Mouse (Mus musculus): ENCODE measurements at regions not wholly inside any gene's neighbourhood (a gene's known extent, or its start where the extent isn't known, plus 50 kb on each side); places are given as distances from the start of the nearest gene placed in this dataset.
"Not testable (repeated sequence)": the region's sequence is repeated elsewhere in the genome, so short reads cannot be mapped to it uniquely, and the experiment has no call there.

- no peak for DNase-seq (ENCODE audit: low spot score in 2 of 2)
These were observed 227.0 kb upstream of the Zfp703 start for GRCm38 (mm10) chr8:26750120-26750519.

GRCm38 (mm10) chr8:26751651-26752050 is 225.5 kb upstream of the Zfp703 start:
- no peak for DNase-seq (ENCODE audit: low spot score in 2 of 2)

- DNase-seq (ENCODE audit: low spot score in 2 of 2) = no peak
These were observed 220.7 kb upstream of the Zfp703 start for GRCm38 (mm10) chr8:26756452-26756851.

- DNase-seq (ENCODE audit: low spot score in 2 of 2) = no peak
These were observed 216.4 kb upstream of the Zfp703 start for GRCm38 (mm10) chr8:26760726-26761125.

GRCm38 (mm10) chr8:26762942-26763778 is 214.0 kb upstream of the Zfp703 start:
- no peak for DNase-seq (ENCODE audit: low spot score in 2 of 2)

GRCm38 (mm10) chr8:26768474-26769229 is 208.5 kb upstream of the Zfp703 start:
- DNase-seq (ENCODE audit: low spot score in 2 of 2) = no peak

GRCm38 (mm10) chr8:26770424-26770886 is 206.7 kb upstream of the Zfp703 start:
- DNase-seq (ENCODE audit: low spot score in 2 of 2) = no peak

- DNase-seq (ENCODE audit: low spot score in 2 of 2) = no peak
These were observed 198.1 kb upstream of the Zfp703 start for GRCm38 (mm10) chr8:26778917-26779537.

GRCm38 (mm10) chr8:26780515-26780914 is 196.6 kb upstream of the Zfp703 start:
- peak; percentile 53 to 58 for DNase-seq (ENCODE audit: low spot score in 2 of 2)

GRCm38 (mm10) chr8:26782936-26783335 is 194.2 kb upstream of the Zfp703 start:
- DNase-seq (ENCODE audit: low spot score in 2 of 2) = not testable (repeated sequence)

GRCm38 (mm10) chr8:26784381-26784780 is 192.7 kb upstream of the Zfp703 start:
- DNase-seq (ENCODE audit: low spot score in 2 of 2) = no peak

- no peak for DNase-seq (ENCODE audit: low spot score in 2 of 2)
These were observed 185.3 kb upstream of the Zfp703 start for GRCm38 (mm10) chr8:26791795-26792194.

- no peak for DNase-seq (ENCODE audit: low spot score in 2 of 2)
These were observed 183.4 kb upstream of the Zfp703 start for GRCm38 (mm10) chr8:26793606-26794292.

GRCm38 (mm10) chr8:26794411-26794810 is 182.7 kb upstream of the Zfp703 start:
- DNase-seq (ENCODE audit: low spot score in 2 of 2) = no peak

- no peak for DNase-seq (ENCODE audit: low spot score in 2 of 2)
These were observed 181.5 kb upstream of the Zfp703 start for GRCm38 (mm10) chr8:26795616-26796015.

GRCm38 (mm10) chr8:26799814-26800213 is 177.3 kb upstream of the Zfp703 start:
- DNase-seq (ENCODE audit: low spot score in 2 of 2) = no peak

GRCm38 (mm10) chr8:26804089-26804488 is 173.0 kb upstream of the Zfp703 start:
- DNase-seq (ENCODE audit: low spot score in 2 of 2) = no peak

- DNase-seq (ENCODE audit: low spot score in 2 of 2) = no peak
These were observed 172.2 kb upstream of the Zfp703 start for GRCm38 (mm10) chr8:26804901-26805341.

GRCm38 (mm10) chr8:26805371-26805821 is 171.7 kb upstream of the Zfp703 start:
- DNase-seq (ENCODE audit: low spot score in 2 of 2) = no peak

GRCm38 (mm10) chr8:26808111-26808651 is 168.9 kb upstream of the Zfp703 start:
- DNase-seq (ENCODE audit: low spot score in 2 of 2) = peak in 1 of 2 experiments; percentile 22

- DNase-seq (ENCODE audit: low spot score in 2 of 2) = no peak
These were observed 168.4 kb upstream of the Zfp703 start for GRCm38 (mm10) chr8:26808771-26809170.

All from frontal cortex, postnatal 14 days (tissue).